Mouse (Mus musculus): ENCODE measurements at regions not wholly inside any gene's neighbourhood (a gene's known extent, or its start where the extent isn't known, plus 50 kb on each side); places are given as distances from the start of the nearest gene placed in this dataset.

- Histone ChIP-seq H3K27me3 (peaks cover 23% of the 10 kb centered on the region), H3K27ac (replicated peaks) (0 out of 2 replicates have a peak overlapping the region, but pooled peaks have one; percentile 7), H3K36me3 (no peaks in the 10 kb centered on the region), H3K4me1 (peaks cover 18% of the 10 kb centered on the region), H3K4me3 (no peak overlapping the region), H3K4me2 (replicated peaks) (no peak overlapping the region), H3K9me3 (no peaks in the 10 kb centered on the region), H3K9ac (replicated peaks) (no peak overlapping the region)
- WGBS = 50% methylated on average over 10 of the region's 10 CpGs
- ATAC-seq (ENCODE audit: low FRiP score, low read depth) = no peak
These were observed 71.4 kb downstream of the 2410131K14Rik start for GRCm38 (mm10) chr5:118316310-118317017.

GRCm38 (mm10) chr5:118318073-118318472, 73.0 kb downstream of the 2410131K14Rik start:
- Histone ChIP-seq H3K27ac (replicated peaks) (no peak overlapping the region), H3K4me2 (replicated peaks) (no peak overlapping the region), H3K9ac (replicated peaks) (no peak overlapping the region), H3K36me3 (no peaks in the 10 kb centered on the region), H3K27me3 (peaks cover 23% of the 10 kb centered on the region), H3K4me3 (no peak overlapping the region), H3K9me3 (no peaks in the 10 kb centered on the region), H3K4me1 (peaks cover 30% of the 10 kb centered on the region)
- 82% methylated on average over 5 of the region's 5 CpGs for WGBS
- ATAC-seq (ENCODE audit: low FRiP score, low read depth) = no peak

GRCm38 (mm10) chr5:118318883-118319282, 73.9 kb downstream of the 2410131K14Rik start:
- 15% methylated on average over 15 of the region's 15 CpGs for WGBS
- Histone ChIP-seq H3K27me3 (peaks cover 22% of the 10 kb centered on the region), H3K4me3 (no peak overlapping the region), H3K27ac (replicated peaks) (no peak overlapping the region), H3K4me2 (replicated peaks) (no peak overlapping the region), H3K36me3 (no peaks in the 10 kb centered on the region), H3K4me1 (peaks cover 30% of the 10 kb centered on the region), H3K9ac (replicated peaks) (no peak overlapping the region), H3K9me3 (no peaks in the 10 kb centered on the region)
- ATAC-seq (ENCODE audit: low FRiP score, low read depth) = no peak

GRCm38 (mm10) chr5:118321719-118322455, 76.9 kb downstream of the 2410131K14Rik start:
- H3K9me3 ChIP-seq = peaks cover 3% of the 10 kb centered on the region; the same call in 1 of the 2 replicates
- peaks cover 35% of the 10 kb centered on the region for H3K27me3 ChIP-seq
- H3K9ac ChIP-seq (replicated peaks) = no peak overlapping the region
- H3K36me3 ChIP-seq = no peaks in the 10 kb centered on the region
- H3K4me1 ChIP-seq = peaks cover 25% of the 10 kb centered on the region
- no peak; the same call in 1 of the 2 replicates for ATAC-seq (ENCODE audit: low FRiP score, low read depth)
- WGBS = 51% methylated on average over 18 of the region's 18 CpGs
- H3K4me2 ChIP-seq (replicated peaks) = no peak overlapping the region
- no peak overlapping the region for H3K4me3 ChIP-seq
- peak overlapping the region; percentile 26 for H3K27ac ChIP-seq (replicated peaks)

- no peak overlapping the region for H3K9ac ChIP-seq (replicated peaks)
These were observed 78.1 kb downstream of the 2410131K14Rik start for GRCm38 (mm10) chr5:118323151-118323550.

GRCm38 (mm10) chr5:118326837-118327541, 82.0 kb downstream of the 2410131K14Rik start:
- H3K4me2 ChIP-seq (replicated peaks) = peak overlapping the region; percentile 47
- H3K9ac ChIP-seq (replicated peaks) = 0 out of 2 replicates have a peak overlapping the region, but pooled peaks have one; percentile 2
- no peaks in the 10 kb centered on the region for H3K36me3 ChIP-seq
- peak overlapping the region; percentile 17; the same call in 1 of the 2 replicates for H3K4me3 ChIP-seq
- WGBS = under 1% methylated on average over 18 of the region's 18 CpGs
- H3K27me3 ChIP-seq = peaks cover 44% of the 10 kb centered on the region
- peak overlapping the region; percentile 63 for H3K27ac ChIP-seq (replicated peaks)
- peaks cover 3% of the 10 kb centered on the region; the same call in 1 of the 2 replicates for H3K9me3 ChIP-seq
- peak; percentile 44; the same call in 1 of the 2 replicates for ATAC-seq (ENCODE audit: low FRiP score, low read depth)
- H3K4me1 ChIP-seq = peaks cover 41% of the 10 kb centered on the region

More at GRCm38 (mm10) chr5:118323151-118323550, 78.1 kb downstream of the 2410131K14Rik start:
- Histone ChIP-seq H3K4me2 (replicated peaks) (no peak overlapping the region), H3K4me3 (no peak overlapping the region), H3K9me3 (peaks cover 3% of the 10 kb centered on the region; the same call in 1 of the 2 replicates), H3K36me3 (no peaks in the 10 kb centered on the region), H3K27me3 (peaks cover 37% of the 10 kb centered on the region), H3K27ac (replicated peaks) (no peak overlapping the region), H3K4me1 (peaks cover 33% of the 10 kb centered on the region)
- no peak for ATAC-seq (ENCODE audit: low FRiP score, low read depth)
- WGBS = 79% methylated on average over 2 of the region's 2 CpGs

GRCm38 (mm10) chr5:118327961-118328712, 83.1 kb downstream of the 2410131K14Rik start:
- peak overlapping the region; percentile 44 for H3K4me2 ChIP-seq (replicated peaks)
- H3K9me3 ChIP-seq = peaks cover 3% of the 10 kb centered on the region; the same call in 1 of the 2 replicates
- peaks cover 48% of the 10 kb centered on the region for H3K27me3 ChIP-seq
- 0 out of 2 replicates have a peak overlapping the region, but pooled peaks have one; percentile 29 for H3K9ac ChIP-seq (replicated peaks)
- peak overlapping the region; percentile 4 for H3K4me3 ChIP-seq
- ATAC-seq (ENCODE audit: low FRiP score, low read depth) = peak; percentile 48; the same call in 1 of the 2 replicates
- no peaks in the 10 kb centered on the region for H3K36me3 ChIP-seq
- peaks cover 39% of the 10 kb centered on the region for H3K4me1 ChIP-seq
- 4% methylated on average over 28 of the region's 28 CpGs for WGBS
- H3K27ac ChIP-seq (replicated peaks) = peak overlapping the region; percentile 46

GRCm38 (mm10) chr5:118329143-118329542, 84.1 kb downstream of the 2410131K14Rik start:
- no peak for ATAC-seq (ENCODE audit: low FRiP score, low read depth)
- peaks cover 39% of the 10 kb centered on the region for H3K4me1 ChIP-seq
- peaks cover 3% of the 10 kb centered on the region; the same call in 1 of the 2 replicates for H3K9me3 ChIP-seq
- peaks cover 53% of the 10 kb centered on the region for H3K27me3 ChIP-seq
- no peak overlapping the region for H3K9ac ChIP-seq (replicated peaks)
- H3K4me3 ChIP-seq = no peak overlapping the region
- no peak overlapping the region for H3K4me2 ChIP-seq (replicated peaks)
- 91% methylated on average over 5 of the region's 5 CpGs for WGBS
- no peak overlapping the region for H3K27ac ChIP-seq (replicated peaks)
- H3K36me3 ChIP-seq = no peaks in the 10 kb centered on the region

- H3K36me3 ChIP-seq = no peaks in the 10 kb centered on the region
- peak overlapping the region; percentile 11; the same call in 1 of the 2 replicates for H3K9ac ChIP-seq (replicated peaks)
- H3K4me3 ChIP-seq = 0 out of 2 replicates have a peak overlapping the region, but pooled peaks have one; percentile 34
- H3K27me3 ChIP-seq = peaks cover 41% of the 10 kb centered on the region
- H3K4me1 ChIP-seq = peaks cover 39% of the 10 kb centered on the region
- peak overlapping the region; percentile 66 for H3K4me2 ChIP-seq (replicated peaks)
- no peak overlapping the region for H3K27ac ChIP-seq (replicated peaks)
- WGBS = 23% methylated on average over 14 of the region's 14 CpGs
- peak; percentile 27; the same call in 1 of the 2 replicates for ATAC-seq (ENCODE audit: low FRiP score, low read depth)
- H3K9me3 ChIP-seq = no peaks in the 10 kb centered on the region
These were observed 86.2 kb downstream of the 2410131K14Rik start for GRCm38 (mm10) chr5:118331286-118331607.

- Histone ChIP-seq H3K9me3 (no peaks in the 10 kb centered on the region), H3K4me2 (replicated peaks) (peak overlapping the region; percentile 66), H3K9ac (replicated peaks) (peak overlapping the region; percentile 60), H3K4me1 (peaks cover 36% of the 10 kb centered on the region), H3K4me3 (peak overlapping the region; percentile 34), H3K27ac (replicated peaks) (peak overlapping the region; percentile 54), H3K36me3 (no peaks in the 10 kb centered on the region), H3K27me3 (peaks cover 38% of the 10 kb centered on the region)
- ATAC-seq (ENCODE audit: low FRiP score, low read depth) = peak; percentile 59
- WGBS = 1% methylated on average over 32 of the region's 32 CpGs
These were observed 86.8 kb downstream of the 2410131K14Rik start for GRCm38 (mm10) chr5:118331608-118332394.
